Mouse (Mus musculus) 3T3-L1 (cell line): ENCODE data around the gene Taok3.

Source experiments
- DNase-seq: peaks from one replicate; pipeline ENCODE4 v3.0.0-alpha.2; 2015; ENCODE audit warnings: low read depth, low spot score

Taok3 gene

DNA sequence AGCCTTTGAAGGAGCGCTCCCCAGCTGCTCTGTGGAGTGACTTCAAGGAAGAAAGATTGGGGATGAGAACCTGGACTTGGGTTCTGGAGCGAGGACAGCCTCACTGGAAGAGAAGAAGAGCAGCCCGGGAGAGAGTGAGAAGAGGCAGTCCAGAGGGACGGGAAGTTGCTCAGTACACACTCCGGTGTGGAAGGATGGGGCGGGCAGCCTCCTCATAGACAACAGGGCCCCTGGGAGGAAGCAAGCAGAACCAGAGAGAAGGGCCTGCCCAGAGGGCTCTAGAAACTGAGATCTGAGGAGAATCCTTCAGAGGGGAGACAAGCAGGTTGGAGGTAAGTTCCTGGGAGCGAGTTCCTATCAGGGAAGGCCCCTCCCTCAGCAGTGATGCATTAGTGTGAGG is 20.4 kb downstream of the Taok3 start:
- DNase-seq = no peak

DNA sequence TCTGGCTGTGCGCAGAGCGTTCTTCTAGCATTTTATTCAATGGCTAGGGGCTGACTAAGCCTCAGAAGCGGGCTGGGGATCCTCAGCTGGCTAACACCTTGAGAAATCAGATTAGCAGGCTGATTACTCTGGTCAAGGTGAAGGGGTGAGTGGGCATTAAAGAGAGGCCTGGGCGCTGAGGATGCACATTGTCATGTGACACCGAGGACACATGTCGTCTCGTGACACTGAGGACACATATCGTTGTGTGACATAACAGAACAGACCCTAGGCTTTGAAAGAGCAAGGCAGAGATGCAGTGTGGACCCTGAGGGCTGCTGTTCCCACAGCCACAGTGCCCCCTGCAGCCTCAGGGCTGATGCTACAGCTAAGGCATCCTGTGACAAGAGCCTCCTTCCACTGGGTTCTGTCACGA is 23.8 kb downstream of the Taok3 start:
- DNase-seq = no peak

DNA sequence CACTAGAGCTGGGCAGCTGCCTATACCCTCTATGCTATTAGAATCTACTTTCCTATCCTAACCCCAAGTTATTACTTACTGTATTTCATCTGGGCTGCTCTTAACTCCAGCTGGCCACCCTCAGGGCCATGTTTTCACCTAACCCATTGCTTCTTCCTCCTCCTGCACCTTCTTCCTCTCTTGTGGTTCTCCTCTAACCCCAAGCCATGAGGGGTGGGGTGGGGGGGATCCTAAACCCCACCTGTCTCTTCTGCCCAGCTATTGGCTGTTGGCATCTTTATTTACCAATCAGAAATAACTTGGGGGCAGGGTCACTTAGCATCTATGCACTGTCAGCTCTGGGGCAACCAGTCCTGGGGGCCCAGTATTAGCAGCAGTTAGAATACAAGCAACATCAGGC is 26.2 kb downstream of the Taok3 start:
- DNase-seq = no peak

DNA sequence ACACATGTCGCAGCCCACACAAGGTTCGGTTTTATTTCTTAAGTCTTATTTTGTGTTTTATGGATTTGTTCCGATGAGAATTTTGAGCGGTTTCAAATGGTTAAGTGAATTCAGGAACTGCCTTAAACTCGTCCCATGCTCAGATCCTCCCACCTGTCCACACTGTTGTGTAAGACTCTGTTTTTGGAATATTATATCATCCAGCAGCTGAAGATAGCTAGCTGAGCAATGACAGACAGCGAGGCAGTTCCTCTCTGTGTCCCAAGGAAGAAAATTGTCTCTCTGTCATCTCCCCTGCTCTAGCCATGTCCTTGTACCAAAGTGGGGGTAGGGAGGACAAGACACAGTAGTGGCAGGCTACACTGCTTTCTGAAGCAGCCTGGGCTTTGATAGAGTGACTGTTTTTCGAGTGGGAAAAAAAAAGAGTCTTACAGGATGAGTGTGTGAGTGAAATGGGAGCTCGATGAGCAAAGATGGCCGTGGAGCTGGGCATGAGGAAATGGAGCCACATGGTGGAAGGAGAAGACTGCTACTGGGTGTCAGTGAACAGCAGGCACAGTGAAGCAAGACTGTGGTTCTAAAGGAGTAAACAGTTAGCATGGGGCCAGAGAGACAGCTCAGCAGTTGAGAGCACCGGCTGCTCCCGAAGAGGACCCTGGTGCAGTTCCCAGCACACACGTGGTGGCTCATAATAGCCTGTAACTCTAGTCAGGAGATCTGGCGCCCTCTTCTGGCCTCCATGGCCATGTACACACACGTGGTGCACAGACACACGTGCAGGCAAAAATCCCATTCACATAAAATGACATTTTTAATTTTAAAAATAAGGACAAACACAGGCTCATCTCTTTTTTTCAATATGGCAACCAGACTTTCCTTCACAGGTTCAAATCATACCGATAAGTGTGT is 27.5 kb downstream of the Taok3 start:
- DNase-seq = no peak

DNA sequence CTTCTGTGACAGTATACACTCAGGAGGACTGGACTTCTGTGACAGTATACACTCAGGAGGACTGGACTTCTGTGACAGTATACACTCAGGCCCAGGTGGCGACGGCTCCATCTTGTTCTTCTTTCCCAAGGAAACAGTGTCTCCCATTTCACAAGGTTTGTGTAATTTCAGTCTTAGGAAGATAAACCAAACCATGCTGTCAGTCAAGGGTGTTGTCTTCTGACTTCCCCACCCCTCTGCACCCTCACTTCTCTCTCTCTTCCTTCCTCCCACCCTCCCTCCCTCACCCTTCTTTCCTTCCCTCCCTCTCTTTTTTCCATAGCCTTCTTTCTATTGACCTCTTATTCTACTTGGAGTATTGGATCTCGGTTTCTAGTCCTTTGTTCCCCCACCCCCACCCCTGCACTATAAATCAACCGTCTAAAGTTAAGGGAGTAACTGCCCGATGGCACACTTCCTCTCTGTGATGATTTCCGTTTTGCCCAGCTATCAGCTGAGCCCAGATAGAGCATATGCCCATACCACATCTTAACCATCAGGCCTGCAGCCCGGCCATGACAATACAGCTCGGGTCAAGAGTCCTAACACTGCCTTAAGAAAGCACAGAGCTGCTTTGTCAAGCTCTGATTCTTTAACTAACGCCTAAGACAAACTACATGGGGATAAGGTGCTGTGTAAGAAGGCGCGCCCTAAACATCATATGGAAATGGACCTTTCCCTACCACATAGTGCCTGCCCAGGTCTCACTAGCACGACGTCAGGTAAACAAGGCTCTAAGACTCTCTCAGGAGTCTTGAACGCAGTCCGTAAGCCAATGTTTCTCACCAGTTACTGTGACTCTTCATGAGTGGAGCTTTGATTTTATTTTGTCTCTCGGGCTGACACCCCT is 29.4 kb downstream of the Taok3 start:
- no peak for DNase-seq

DNA sequence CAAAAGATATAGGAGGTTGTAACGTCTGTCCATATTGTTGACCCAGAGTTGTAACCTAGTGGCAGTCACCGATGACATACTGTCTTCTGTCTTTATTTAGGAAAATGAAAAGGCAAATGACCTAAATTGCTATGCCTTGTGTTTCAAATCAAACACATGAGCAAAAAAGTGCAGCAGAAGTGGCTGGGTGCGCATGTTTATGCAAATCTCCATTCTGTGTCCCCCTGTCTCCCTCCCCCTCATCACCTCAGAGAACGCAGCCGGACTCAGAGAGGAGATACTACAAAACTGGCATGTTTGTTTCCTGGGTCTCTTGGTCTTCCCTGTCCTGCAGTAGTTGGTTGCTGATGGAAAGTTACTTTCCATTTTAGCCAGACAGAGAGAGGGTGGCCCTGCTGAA is 30.1 kb downstream of the Taok3 start:
- DNase-seq = no peak

DNA sequence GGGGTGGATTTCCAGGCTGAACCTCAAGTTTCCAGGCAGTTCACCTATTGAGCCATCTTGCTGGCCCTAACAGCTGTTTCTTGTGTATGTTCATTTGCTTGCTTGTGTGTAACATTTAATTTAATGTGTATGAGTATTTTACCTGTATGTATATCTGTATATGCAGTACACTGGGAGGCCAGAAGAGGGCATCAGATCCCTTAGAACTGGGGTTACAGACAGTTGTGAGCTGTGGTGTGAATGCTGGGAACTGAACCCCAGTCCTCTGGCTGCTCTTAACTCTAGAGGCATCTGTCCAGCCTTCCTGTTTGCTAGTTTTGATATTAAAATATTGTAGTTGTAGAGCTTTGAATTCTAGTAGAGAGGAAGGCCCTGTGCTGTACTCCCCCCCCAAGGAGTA is 33.0 kb downstream of the Taok3 start:
- peak; percentile 46 for DNase-seq

DNA sequence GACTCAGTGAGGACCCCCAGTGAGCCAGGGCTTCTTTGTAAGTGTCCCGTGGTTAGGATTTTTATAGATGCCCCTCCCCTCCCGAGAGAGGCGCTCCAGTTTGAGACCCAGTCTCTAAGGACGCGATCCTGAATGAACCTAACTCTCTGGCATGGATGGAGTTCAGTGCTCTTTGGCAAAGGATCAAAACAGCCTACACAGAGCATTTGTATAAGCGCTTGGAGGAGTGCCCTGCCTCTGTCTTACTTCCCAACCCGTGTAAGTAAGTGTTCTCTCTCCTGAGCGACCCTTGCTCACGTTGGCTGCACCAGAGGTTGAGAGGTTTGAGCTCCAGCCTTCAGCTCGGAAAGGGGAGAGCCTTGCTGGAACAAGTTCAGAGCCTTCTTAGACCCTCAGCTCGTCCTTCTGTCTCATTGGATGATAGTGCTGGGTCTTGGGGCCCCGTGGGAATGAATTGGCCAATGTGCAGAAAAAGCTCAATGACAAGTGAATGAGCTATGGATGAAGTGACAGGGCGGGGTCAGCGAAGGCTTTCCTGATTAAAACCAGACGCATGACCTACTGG is 33.7 kb downstream of the Taok3 start:
- DNase-seq = peak; percentile 93

DNA sequence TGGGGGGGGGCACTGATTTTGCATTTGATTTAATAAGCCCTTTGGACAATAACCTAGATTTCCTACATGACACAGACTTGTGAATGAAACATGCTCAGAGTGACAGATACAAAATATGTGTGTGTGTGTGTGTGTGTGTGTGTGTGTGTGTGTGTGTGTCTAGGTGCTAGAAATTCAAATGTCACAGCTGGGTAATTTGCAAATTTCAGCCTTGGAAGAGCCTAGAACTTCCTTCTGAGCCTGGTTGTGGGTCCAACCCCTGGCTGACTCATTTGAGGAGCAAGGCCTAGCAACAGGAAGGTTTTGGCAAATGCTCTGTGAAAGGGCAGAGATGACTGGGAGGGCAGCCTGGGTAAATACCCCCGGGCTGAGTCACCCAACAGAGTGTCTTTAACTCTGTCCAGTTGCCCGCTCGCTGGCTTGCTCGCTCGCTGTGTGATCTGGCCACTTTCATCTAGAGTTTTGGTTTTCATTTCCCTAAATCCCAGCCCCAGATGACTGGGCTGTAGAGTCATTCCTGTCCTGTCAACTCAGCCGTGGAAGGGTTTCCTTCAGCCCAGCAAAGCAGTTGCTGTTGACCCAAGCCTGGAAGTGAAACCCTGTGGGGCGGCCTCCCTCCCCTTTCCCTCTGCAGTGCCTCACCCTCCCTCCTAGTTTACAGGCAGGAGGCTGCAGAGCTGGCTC is 38.5 kb downstream of the Taok3 start:
- DNase-seq = peak; percentile 100

DNA sequence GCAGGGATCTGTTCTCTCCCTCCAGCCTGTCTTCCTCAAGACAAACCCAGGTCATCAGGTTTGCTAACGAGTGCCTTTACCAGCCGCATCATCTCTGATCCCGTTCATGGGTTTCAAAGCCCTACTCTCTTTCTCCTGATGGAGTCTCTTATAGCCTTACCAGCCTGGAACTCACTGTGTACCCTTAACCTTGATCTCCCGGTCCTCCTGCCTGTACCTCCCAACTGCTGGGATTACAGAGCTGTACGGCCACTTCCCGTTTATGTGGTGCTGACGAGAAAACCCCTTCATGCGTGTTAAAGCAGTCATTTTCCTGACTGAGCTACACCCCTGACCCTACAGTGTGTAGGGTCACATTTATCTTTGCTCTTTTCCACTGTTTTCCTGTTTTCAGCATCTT is 39.4 kb downstream of the Taok3 start:
- peak; percentile 26 for DNase-seq

DNA sequence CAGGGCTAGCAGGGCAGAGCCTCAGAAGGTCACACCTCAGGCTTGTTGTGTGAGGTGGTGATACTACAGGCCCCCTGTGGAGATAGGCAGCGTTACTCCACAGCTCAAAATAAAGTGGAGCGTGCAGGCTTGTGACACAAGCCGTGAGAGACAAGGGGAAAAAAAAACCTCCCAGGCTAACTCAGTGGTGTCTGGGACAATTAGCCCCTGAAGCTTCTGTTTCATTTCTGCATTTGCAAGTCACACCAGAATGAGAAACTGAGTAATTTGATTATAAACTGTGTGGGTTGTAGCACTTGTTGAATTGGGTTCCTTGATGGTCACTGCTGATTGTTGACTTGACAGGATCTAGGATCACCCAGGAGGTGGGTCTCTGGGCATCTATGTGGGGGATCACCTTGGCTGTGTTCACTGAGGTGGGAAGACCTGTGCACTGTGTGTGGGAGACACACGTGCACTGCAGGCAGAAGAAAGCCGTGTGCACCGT is 39.9 kb downstream of the Taok3 start:
- DNase-seq = no peak

DNA sequence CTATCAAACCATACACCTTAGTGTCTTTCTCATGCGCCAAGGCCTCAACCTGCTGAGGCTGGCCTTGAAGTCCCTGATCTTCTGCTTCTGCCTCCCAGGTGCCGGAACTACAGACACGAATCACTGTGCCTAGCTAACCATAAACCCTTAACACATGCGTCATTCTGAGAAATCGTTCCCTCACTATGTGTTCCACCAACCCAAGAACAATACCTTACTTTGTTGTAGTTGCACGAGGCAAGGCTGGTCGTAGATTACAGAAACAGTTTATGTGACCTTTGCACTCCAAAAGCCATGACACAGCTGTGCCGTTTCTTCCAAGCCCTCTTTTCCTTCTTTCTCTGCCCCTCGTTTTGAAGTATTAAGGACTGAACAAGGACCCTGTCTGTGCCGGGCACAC is 40.6 kb downstream of the Taok3 start:
- DNase-seq = no peak

DNA sequence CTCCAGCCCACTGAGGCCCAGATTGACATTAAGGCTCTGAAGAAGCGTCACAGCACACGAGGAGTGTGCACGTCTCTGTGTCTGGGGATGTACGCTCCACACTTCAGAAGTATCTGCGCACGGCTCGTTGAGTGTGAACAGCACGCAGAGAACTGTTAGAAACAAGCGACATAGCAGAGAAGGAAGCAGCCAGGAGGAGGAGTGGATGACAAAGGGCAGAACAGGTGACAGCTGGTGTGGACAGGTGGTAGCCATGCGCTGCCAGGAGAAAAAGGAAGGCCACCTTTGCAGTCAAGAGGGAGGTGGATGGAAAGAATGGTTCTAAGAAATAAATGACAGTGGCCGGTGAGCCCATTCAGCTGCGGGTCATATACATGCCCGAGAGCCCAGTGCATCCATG is 43.9 kb downstream of the Taok3 start:
- no peak for DNase-seq

DNA sequence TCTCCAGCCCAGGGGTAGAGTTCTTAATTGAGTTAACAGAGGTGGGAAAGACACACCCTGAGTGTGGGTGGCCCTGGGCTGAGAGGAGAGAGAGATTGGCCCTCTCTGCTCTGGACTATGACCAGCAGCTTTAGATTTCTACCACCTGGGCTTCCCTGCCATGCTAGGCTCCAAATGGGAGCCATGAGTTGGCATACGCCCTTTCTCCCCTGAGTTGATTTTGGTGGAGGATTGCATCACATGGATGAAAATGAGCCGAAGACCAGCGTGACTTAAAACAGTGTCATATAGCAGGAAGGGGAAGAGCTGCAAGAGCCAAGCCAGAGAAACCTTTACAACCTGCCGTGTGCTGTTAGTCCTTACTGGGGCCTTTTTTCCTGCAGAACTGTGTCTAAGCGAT is 44.6 kb downstream of the Taok3 start:
- DNase-seq = peak; percentile 55

DNA sequence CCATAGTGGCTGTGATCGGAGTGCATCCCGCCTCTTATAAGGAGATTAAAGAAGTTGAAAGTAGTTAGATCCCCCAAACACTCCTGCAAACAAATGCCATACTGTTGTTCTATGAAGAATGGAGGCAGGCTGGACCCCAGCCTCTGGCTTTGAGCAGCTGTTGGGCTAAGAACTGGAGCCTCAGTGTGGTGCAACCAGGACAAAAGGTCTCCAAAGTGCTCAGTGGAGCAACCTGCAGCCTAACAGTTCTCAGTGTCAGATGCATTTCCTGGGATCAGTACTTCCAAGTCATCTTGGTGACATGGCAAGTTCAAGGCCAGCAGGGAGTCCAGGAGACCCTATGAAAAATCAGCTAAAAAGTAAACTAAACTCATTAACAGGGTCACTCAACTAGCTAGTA is 45.0 kb downstream of the Taok3 start:
- DNase-seq = no peak

DNA sequence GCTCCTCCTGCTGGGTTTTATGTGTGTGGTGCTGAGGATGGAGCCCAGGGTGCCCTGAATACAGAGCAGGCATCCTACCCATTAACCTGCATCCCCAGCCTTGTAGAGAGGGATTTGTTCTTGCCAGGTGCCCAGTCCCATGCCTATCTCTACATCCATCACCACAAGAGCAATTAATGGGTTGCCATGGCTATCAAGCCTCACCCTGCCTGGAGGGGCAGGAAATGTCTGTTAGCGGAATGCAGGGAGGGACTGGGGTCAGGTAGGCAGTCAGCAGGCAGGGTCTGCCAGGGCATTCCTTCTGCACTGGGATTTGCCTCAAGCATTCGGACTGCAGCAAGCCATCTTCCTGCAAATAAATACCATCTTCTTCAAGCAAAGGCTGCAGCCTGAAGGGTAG is 46.0 kb downstream of the Taok3 start:
- DNase-seq = no peak

DNA sequence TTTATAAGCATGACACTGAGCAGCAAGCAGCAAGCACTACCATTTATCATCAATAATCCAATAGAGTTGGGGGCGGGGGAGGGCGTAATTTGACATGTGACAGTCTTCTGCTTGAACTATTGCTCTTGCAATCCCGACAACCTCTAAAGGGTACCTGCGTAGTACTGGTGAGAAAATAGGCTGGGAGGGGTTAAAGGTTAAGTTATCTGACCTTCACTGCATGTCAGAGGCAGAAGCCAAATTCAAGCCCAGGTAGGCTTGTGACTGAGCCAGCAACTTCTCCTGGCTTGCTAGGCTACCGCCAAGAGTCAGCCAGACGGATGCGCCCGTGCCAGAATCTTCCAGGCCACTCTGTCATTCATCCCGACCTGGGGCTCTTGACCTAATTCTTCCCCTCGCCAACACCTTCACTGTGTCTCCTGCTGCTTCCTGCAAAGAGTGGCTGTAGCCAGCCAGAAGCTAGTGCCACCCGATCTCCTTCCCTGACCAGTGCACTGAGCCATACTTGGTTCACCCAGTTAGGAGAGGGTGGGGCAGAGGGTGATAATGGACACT is 47.0 kb downstream of the Taok3 start:
- no peak for DNase-seq

DNA sequence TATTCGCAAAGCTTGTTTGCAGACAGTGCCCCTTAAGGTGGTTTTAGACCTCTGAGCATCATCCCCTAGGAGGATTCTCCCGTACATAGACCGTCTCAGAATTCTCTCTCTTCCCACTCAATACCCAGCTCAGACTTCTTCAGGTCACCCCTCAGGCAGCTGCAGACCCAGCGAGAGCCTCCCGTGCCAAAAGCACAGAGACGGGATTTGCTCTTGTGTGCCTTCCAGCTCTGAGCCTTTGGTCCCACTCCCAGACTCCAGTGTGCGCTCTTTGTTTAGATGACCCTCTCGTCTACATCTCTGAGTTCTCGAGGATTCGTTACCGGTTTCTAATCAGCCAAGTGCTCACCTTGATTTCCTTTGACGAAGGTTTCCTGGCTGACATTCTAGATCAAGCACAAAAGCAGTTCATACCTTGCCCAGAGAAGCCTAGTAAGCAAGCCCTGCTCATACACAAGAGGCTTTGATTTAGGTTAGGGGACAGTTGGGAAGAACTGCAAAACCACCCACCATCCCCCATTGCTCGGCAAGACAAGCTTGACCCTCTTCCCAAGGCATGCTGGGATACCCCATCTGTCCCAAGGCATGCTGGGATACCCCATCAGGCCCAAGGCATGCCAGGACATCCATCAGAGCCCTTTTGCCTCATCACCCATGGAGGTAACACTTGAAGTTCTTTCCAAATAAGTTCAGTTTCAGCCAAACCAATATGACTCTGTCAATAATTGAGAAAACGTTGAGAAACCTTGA is 48.6 kb downstream of the Taok3 start:
- no peak for DNase-seq

DNA sequence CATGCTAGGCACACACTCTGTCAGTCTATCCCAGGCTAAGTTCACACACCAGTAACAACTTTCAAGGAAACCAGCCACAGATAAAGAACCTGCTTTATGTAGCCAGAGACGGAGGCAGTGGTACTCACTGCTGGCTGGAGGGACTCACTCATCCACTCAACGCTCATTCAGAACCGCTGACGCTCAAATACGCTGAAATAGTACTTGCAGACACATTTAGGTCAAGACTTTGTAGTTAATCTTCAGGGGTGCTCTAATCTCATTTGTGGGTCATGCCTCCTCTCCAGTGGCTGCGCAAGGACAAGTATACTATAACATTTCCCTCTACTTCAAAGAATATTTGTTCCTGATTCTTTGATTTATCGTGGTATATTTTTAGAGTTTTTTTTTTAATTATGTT is 54.1 kb downstream of the Taok3 start:
- no peak for DNase-seq

DNA sequence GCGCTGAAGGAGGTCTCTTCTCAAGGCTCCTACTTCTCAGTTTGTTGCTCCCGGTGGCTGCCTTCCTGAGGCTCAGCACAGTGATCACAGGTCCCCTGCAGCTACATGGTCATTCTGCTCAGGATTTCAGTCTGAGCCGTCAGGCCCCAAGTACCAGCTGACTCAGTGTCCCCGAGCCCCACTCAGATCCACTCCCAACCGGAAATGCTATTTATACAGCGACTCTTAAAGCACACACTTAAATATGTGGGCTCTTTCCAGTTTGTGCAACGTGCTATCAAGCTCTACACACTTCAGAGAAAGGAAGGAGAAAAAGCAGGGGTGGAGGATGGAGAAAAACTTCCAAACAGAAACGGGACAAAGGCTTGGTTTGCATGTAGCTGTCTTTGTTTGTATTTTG is 56.0 kb downstream of the Taok3 start:
- no peak for DNase-seq

DNA sequence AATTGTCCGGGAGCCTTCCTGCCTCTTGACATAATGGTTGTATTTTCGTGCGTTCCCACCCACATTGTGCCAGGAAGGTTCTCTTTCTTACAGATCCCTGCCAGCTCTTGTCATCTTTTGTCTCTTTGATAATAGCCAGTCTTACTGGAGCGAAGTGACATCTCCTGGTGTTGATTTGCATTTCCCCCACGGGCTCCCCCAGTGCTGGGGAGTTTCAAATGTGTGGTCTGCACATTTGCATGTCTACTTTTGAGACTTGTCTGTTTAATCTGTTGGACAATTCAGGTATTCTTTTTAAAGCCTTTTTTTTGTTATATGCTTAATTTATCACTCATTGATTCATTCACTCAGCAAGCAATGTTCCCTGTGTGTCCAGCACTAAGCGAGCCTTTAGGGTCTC is 58.1 kb downstream of the Taok3 start:
- DNase-seq = no peak
